Mouse (Mus musculus) MN1 (cell line): ENCODE measurements around the gene Abi1.
"Not testable (repeated sequence)": the region's sequence is repeated elsewhere in the genome, so short reads cannot be mapped to it uniquely, and the experiment has no call there.

Source experiments
- DNase-seq: peaks from one replicate; pipeline ENCODE4 v3.0.0-alpha.2; 2016; ENCODE audit warnings: low spot score

The Abi1 gene

GRCm38 (mm10) chr2:23040001-23040646, at the start of gene Abi1:
Gene Abi1, minus strand, starts transcription at chr2:23040241.
- DNase-seq: peak; percentile 97

- DNase-seq: no peak
Measured at GRCm38 (mm10) chr2:23084540-23084939, 44.5 kb upstream of the Abi1 start.

- DNase-seq: no peak
Measured at GRCm38 (mm10) chr2:23078588-23078987, 38.5 kb upstream of the Abi1 start.

- no peak for DNase-seq
Measured at GRCm38 (mm10) chr2:23077693-23078092, 37.7 kb upstream of the Abi1 start.

- DNase-seq: no peak
Measured at GRCm38 (mm10) chr2:23076783-23077182, 36.7 kb upstream of the Abi1 start.

GRCm38 (mm10) chr2:23075846-23076245, 35.8 kb upstream of the Abi1 start:
- no peak for DNase-seq

- no peak for DNase-seq
Measured at GRCm38 (mm10) chr2:23071406-23071805, 31.4 kb upstream of the Abi1 start.

GRCm38 (mm10) chr2:23070491-23070890, 30.4 kb upstream of the Abi1 start:
- no peak for DNase-seq

GRCm38 (mm10) chr2:23068894-23069744, 29.1 kb upstream of the Abi1 start:
- DNase-seq: peak; percentile 88

GRCm38 (mm10) chr2:23068370-23068737, 28.3 kb upstream of the Abi1 start:
- no peak for DNase-seq

- peak; percentile 95 for DNase-seq
Measured at GRCm38 (mm10) chr2:23067552-23068369, 27.7 kb upstream of the Abi1 start, which contains the start of gene Acbd5. Gene Acbd5, plus strand, starts transcription at chr2:23068167.

- DNase-seq: no peak
Measured at GRCm38 (mm10) chr2:23052523-23052922, 12.5 kb upstream of the Abi1 start.

GRCm38 (mm10) chr2:23051890-23052289, 11.8 kb upstream of the Abi1 start:
- DNase-seq: no peak

GRCm38 (mm10) chr2:23048006-23048405, 8.0 kb upstream of the Abi1 start:
- no peak for DNase-seq

GRCm38 (mm10) chr2:23045703-23046102, 5.7 kb upstream of the Abi1 start:
- DNase-seq: no peak

GRCm38 (mm10) chr2:23042189-23042588, 2.1 kb upstream of the Abi1 start:
- DNase-seq: no peak

- DNase-seq: no peak
Measured at GRCm38 (mm10) chr2:23041457-23041856, 1.4 kb upstream of the Abi1 start.

- not testable (repeated sequence) for DNase-seq
Measured at GRCm38 (mm10) chr2:23040690-23041089, 649 bp upstream of the Abi1 start.

GRCm38 (mm10) chr2:23039082-23040000, 700 bp downstream of the Abi1 start:
- DNase-seq: no peak

- no peak for DNase-seq
Measured at GRCm38 (mm10) chr2:23035467-23035866, 4.6 kb downstream of the Abi1 start.

GRCm38 (mm10) chr2:23034692-23035435, 5.2 kb downstream of the Abi1 start:
- DNase-seq: peak; percentile 17
